Mouse (Mus musculus) stomach, postnatal 0 days (tissue): ENCODE results near the gene Shank3.

ENCODE experiments used
- CTCF ChIP-seq: IDR thresholded peaks from 2 replicates; pipeline ENCODE4 v1.5.1; 2016; ENCODE audit warnings: antibody characterized with exemption, low read depth, mild to moderate bottlenecking, moderate library complexity
- EP300 ChIP-seq: optimal IDR thresholded peaks from 2 replicates; pipeline ENCODE3; 2016; ENCODE audit warnings: antibody characterized with exemption

DNA sequence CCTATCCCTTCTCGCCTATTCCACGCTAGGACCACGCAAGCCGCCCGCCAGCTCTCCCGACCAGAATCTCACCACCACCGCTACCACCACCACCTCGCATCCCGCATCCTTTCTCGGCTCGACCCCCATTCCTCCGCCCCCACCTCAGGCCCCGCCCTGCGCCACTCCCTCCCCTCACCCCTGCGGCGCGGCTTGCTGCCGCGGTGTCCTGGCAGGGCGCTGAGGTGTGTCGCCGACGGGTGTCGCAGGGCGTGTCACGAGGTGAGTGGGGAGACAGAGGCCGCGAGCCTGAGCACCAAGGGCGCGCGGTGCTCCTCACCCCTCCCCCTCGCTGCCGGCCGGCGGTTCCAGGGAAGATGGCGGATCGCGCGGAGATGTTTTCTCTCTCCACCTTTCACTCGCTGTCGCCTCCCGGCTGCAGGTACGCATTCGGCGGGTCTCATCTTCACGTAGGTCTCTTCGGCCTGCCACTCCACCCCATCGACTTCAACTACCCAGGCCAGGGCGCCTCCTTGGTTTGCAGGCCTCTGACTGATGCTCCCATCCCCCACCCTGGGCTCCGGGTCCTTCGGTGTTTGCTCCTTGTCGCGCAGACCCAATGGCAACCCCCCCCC, 45.5 kb upstream of the Shank3 start, which contains the start of gene Mapk8ip2:
- TF ChIP-seq EP300 (no peak), CTCF (no peak)
